Mouse (Mus musculus) embryo, embryonic 11 days (tissue): ENCODE results near the gene Crybg3.

Experiments used
- DNase-seq: peaks from one replicate; pipeline ENCODE4 v3.0.0-alpha.2; 2015

Crybg3 gene

DNA sequence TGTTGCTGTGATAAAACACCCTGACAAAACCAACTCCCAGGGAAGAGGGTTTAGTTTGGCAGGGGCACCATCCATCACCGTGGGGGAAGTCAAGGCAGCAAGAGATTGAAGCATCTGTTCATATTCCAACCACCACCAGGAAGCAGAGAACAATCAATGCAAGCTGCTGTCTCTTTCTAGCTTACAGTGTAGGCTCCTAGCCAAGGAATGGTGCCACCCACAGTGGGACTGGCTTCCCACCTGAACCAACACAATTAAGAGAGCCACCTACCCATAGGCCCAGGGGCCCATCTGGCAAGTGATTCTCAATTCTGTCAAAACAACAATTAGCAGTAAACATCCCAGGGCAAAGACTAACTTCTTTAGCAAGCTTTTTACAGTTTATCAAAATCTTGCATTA, 152.6 kb downstream of the Crybg3 start:
- DNase-seq: no peak

DNA sequence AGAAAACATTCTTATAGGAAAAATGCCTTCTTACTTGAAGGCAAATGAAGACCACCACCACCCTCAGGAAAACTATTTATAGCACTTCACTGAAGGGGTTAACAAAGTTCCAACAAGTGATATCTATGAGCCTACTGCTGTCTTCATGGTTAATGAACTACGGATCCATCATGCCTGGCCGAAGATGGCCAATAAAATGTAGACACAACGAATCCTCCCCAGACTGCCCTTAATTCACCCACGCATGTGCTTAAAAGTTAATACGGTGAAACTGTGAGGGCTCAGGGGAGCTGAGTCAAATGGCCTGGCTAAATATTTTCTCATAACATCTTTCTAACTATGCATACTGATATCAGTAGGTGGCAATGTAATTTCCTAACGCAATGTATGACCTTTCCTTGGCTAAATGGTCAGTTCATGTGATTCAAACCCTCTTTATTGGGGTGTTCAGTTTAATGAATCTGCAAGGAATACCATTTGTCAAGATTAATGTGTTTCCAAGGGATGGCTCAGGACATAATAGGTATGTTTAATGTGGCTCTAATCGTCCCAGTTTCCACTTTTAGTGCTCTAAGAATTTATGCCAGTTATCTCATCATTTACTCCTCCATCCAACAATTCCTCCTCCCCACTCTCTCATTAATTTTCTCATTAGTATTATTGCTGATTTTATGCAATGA, 155.8 kb downstream of the Crybg3 start:
- DNase-seq: no peak
